Mouse (Mus musculus) thymus, adult 2 months (tissue): ENCODE measurements around the gene Sgk1.

Source experiments
- CTCF ChIP-seq: fragments of 200-500 bp; IDR thresholded peaks from 2 replicates; pipeline ENCODE4 v1.5.1; 2012; ENCODE audit warnings: mild to moderate bottlenecking, control low read depth, low read length, moderate library complexity, borderline replicate concordance; ENCODE audit not compliant: control insufficient read depth, poor library complexity, insufficient read depth; ENCODE audit errors: extremely low read depth
- POLR2A ChIP-seq: fragments of 200-500 bp; IDR thresholded peaks from 2 replicates; pipeline ENCODE4 v1.6.1; 2012; ENCODE audit warnings: mild to moderate bottlenecking, low read length, control low read depth, moderate library complexity; ENCODE audit not compliant: control insufficient read depth, poor library complexity, insufficient read depth; ENCODE audit errors: extremely low read depth

GRCm38 (mm10) chr10:21906894-21907446 lies 25.0 kb downstream of the Sgk1 start:
- TF ChIP-seq CTCF (no peak), POLR2A (no peak)
